Comparison of ENCODE assay signal across 19 mouse cellular contexts in the genomic region with DNA sequence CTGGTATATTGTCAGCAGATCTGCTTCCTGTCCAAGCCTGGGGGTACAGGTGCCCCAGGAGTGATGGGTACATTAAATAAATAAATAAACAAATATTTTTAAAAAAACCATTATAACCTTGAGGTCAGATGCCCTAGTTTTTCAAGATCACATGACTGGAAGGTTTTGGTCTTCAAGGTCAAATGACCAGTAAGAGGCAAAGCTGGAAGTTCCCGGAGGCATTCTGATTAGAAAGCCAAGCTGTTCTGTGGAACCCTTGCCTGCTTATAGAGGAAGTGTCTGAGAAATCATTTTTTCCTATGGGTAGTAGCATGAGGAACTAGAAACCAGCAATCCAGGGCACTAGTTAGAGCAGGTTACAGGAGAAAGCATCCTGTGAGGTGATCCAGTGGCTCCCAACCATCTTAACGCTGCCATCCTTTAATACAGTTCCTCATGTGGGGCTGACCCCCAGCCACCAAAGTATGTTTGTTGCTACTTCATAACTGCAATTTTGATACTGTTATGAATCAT. TPM values are rescaled to one million over a fixed set of nuclear protein-coding genes. Genes with fewer than 3 reads are reported as not detected.
"Had no signal": no experiment of that assay in that cellular context is flagged by ENCODE, and none has a peak within 500 bp of the region (broad histone marks: within the 10 kb centered on the region; RNA-seq: fewer than 3 reads in every experiment).

No protein-coding gene starts in this region.

- H3K36me3 ChIP-seq: limb, embryonic 15.5 days; midbrain, embryonic 10.5 days; neural tube, embryonic 12.5 days had no signal

- DNase-seq: kidney, adult 11 months; liver, embryonic 13.5 days; liver, postnatal 0 days; lung, postnatal 14 days; midbrain, embryonic 14.5 days; right cerebral cortex, postnatal 4 days; spleen, adult 18-20 months; thymus, adult 2 months; thymus, postnatal 25 days had no signal

- H3K4me2 ChIP-seq: limb, embryonic 15.5 days; liver, embryonic 13.5 days; lung, embryonic 15.5 days; neural tube, embryonic 12.5 days; stomach, embryonic 15.5 days had no signal

- H3K27me3 ChIP-seq: limb, embryonic 15.5 days; liver, embryonic 13.5 days; lung, embryonic 15.5 days; neural tube, embryonic 12.5 days; stomach, embryonic 15.5 days had no signal

- H3K9me3 ChIP-seq: limb, embryonic 15.5 days; liver, embryonic 13.5 days; midbrain, embryonic 10.5 days; neural tube, embryonic 12.5 days; stomach, embryonic 15.5 days had no signal

- H3K27ac ChIP-seq: limb, embryonic 15.5 days; liver, embryonic 13.5 days; lung, embryonic 15.5 days; midbrain, embryonic 10.5 days; neural tube, embryonic 12.5 days; stomach, embryonic 15.5 days had no signal

- H3K4me3 ChIP-seq: limb, embryonic 15.5 days; liver, embryonic 13.5 days; lung, embryonic 15.5 days; midbrain, embryonic 10.5 days; neural tube, embryonic 12.5 days; stomach, embryonic 15.5 days had no signal

- H3K4me1 ChIP-seq: limb, embryonic 15.5 days; liver, embryonic 13.5 days; midbrain, embryonic 10.5 days; neural tube, embryonic 12.5 days had no signal

- H3K9ac ChIP-seq: limb, embryonic 15.5 days; liver, embryonic 13.5 days; liver, postnatal 0 days; lung, embryonic 15.5 days; neural tube, embryonic 12.5 days; stomach, embryonic 15.5 days had no signal

- ATAC-seq: liver, postnatal 0 days had no signal

RNA-seq across cellular contexts. Expression of a gene that starts 11.4 kb away (rescaled TPM):
- total RNA-seq: layer of hippocampus, adult 8-10 months; left cerebral cortex, adult 18-20 months; left cerebral cortex, postnatal 14 days; monocyte, adult 5-6 weeks had no signal
- polyA plus RNA-seq: limb, embryonic 11.5 days; liver, embryonic 13.5 days; liver, postnatal 0 days; midbrain, embryonic 10.5 days; midbrain, embryonic 14.5 days had no signal
